Mouse (Mus musculus): ENCODE results near the gene Fsd2. TPM values are rescaled to one million over a fixed set of nuclear protein-coding genes. Genes with fewer than 3 reads are reported as not detected.

Fsd2 gene
- polyA plus RNA-seq (2016; fragmentation: Nextera tagmentation; extraction: Ambion mirVana), result 0.09 and 0.29 TPM in 2 replicates

- Histone ChIP-seq H3K27ac (replicated peaks) (no peak within 1 kb of the TSS), H3K36me3 (no peaks in the 10 kb centered on the region), H3K9ac (replicated peaks) (no peak within 1 kb of the TSS), H3K4me3 (no peak within 1 kb of the TSS), H3K27me3 (no peaks in the 10 kb centered on the region), H3K4me2 (replicated peaks) (no peak within 1 kb of the TSS), H3K9me3 (no peaks in the 10 kb centered on the region), H3K4me1 (0 out of 2 replicates have a peak, but pooled peaks cover 2% of the 10 kb centered on the region)
- 78% methylated on average over 9 of the region's 9 CpGs for WGBS
- ATAC-seq (ENCODE audit: low FRiP score, low read depth), result no peak
Observed at GRCm38 (mm10) chr7:81566892-81567291, at the start of gene Fsd2. Fsd2 (minus strand) TSS chr7:81566944.

GRCm38 (mm10) chr7:81615031-81615430, 48.3 kb upstream of the Fsd2 start:
- WGBS, result 68% methylated on average over 9 of the region's 9 CpGs
- H3K4me1 ChIP-seq, result no peaks in the 10 kb centered on the region
- no peak overlapping the region for H3K9ac ChIP-seq (replicated peaks)
- H3K4me3 ChIP-seq, result no peak overlapping the region
- no peaks in the 10 kb centered on the region for H3K9me3 ChIP-seq
- no peak overlapping the region for H3K4me2 ChIP-seq (replicated peaks)
- no peak overlapping the region for H3K27ac ChIP-seq (replicated peaks)
- no peaks in the 10 kb centered on the region for H3K36me3 ChIP-seq
- H3K27me3 ChIP-seq, result no peaks in the 10 kb centered on the region
- ATAC-seq (ENCODE audit: low FRiP score, low read depth), result no peak

- Histone ChIP-seq H3K4me1 (no peaks in the 10 kb centered on the region), H3K4me2 (replicated peaks) (no peak overlapping the region), H3K9ac (replicated peaks) (no peak overlapping the region), H3K27ac (replicated peaks) (no peak overlapping the region), H3K36me3 (no peaks in the 10 kb centered on the region), H3K9me3 (no peaks in the 10 kb centered on the region), H3K27me3 (no peaks in the 10 kb centered on the region), H3K4me3 (no peak overlapping the region)
- 89% methylated on average over 13 of the region's 13 CpGs for WGBS
- no peak for ATAC-seq (ENCODE audit: low FRiP score, low read depth)
Observed at GRCm38 (mm10) chr7:81612856-81613635, 46.3 kb upstream of the Fsd2 start.

- ATAC-seq (ENCODE audit: low FRiP score, low read depth), result no peak
- no peak overlapping the region for H3K4me3 ChIP-seq
- no peaks in the 10 kb centered on the region for H3K4me1 ChIP-seq
- no peaks in the 10 kb centered on the region for H3K9me3 ChIP-seq
- WGBS, result 69% methylated on average over 18 of the region's 18 CpGs
- H3K27ac ChIP-seq (replicated peaks), result no peak overlapping the region
- H3K9ac ChIP-seq (replicated peaks), result no peak overlapping the region
- no peak overlapping the region for H3K4me2 ChIP-seq (replicated peaks)
- no peaks in the 10 kb centered on the region for H3K36me3 ChIP-seq
- H3K27me3 ChIP-seq, result no peaks in the 10 kb centered on the region
Observed at GRCm38 (mm10) chr7:81610125-81610524, 43.4 kb upstream of the Fsd2 start.

- no peak overlapping the region for H3K9ac ChIP-seq (replicated peaks)
- ATAC-seq (ENCODE audit: low FRiP score, low read depth), result no peak
- H3K36me3 ChIP-seq, result no peaks in the 10 kb centered on the region
- H3K4me3 ChIP-seq, result no peak overlapping the region
- no peak overlapping the region for H3K27ac ChIP-seq (replicated peaks)
- H3K4me2 ChIP-seq (replicated peaks), result no peak overlapping the region
- WGBS, result 65% methylated on average over 5 of the region's 5 CpGs
- H3K9me3 ChIP-seq, result no peaks in the 10 kb centered on the region
- H3K27me3 ChIP-seq, result no peaks in the 10 kb centered on the region
- no peaks in the 10 kb centered on the region for H3K4me1 ChIP-seq
Observed at GRCm38 (mm10) chr7:81606452-81606851, 39.7 kb upstream of the Fsd2 start.

- no peaks in the 10 kb centered on the region for H3K27me3 ChIP-seq
Observed at GRCm38 (mm10) chr7:81605489-81605888, 38.7 kb upstream of the Fsd2 start.

GRCm38 (mm10) chr7:81604991-81605390, 38.2 kb upstream of the Fsd2 start:
- Histone ChIP-seq H3K27me3 (no peaks in the 10 kb centered on the region), H3K4me2 (replicated peaks) (no peak overlapping the region), H3K9ac (replicated peaks) (no peak overlapping the region), H3K4me3 (no peak overlapping the region), H3K9me3 (no peaks in the 10 kb centered on the region), H3K4me1 (no peaks in the 10 kb centered on the region), H3K36me3 (no peaks in the 10 kb centered on the region), H3K27ac (replicated peaks) (no peak overlapping the region)
- WGBS, result 81% methylated on average over 5 of the region's 5 CpGs
- no peak for ATAC-seq (ENCODE audit: low FRiP score, low read depth)

More at GRCm38 (mm10) chr7:81605489-81605888, 38.7 kb upstream of the Fsd2 start:
- no peaks in the 10 kb centered on the region for H3K4me1 ChIP-seq
- no peak for ATAC-seq (ENCODE audit: low FRiP score, low read depth)
- H3K36me3 ChIP-seq, result no peaks in the 10 kb centered on the region
- 70% methylated on average over 4 of the region's 4 CpGs for WGBS
- no peak overlapping the region for H3K4me2 ChIP-seq (replicated peaks)
- H3K4me3 ChIP-seq, result no peak overlapping the region
- no peaks in the 10 kb centered on the region for H3K9me3 ChIP-seq
- no peak overlapping the region for H3K9ac ChIP-seq (replicated peaks)
- no peak overlapping the region for H3K27ac ChIP-seq (replicated peaks)

GRCm38 (mm10) chr7:81599379-81600280, 32.9 kb upstream of the Fsd2 start:
- Histone ChIP-seq H3K9ac (replicated peaks) (no peak overlapping the region), H3K4me3 (no peak overlapping the region), H3K4me1 (no peaks in the 10 kb centered on the region), H3K9me3 (no peaks in the 10 kb centered on the region), H3K36me3 (peaks cover 26% of the 10 kb centered on the region), H3K27ac (replicated peaks) (no peak overlapping the region), H3K4me2 (replicated peaks) (no peak overlapping the region), H3K27me3 (no peaks in the 10 kb centered on the region)
- 81% methylated on average over 8 of the region's 8 CpGs for WGBS
- ATAC-seq (ENCODE audit: low FRiP score, low read depth), result no peak

GRCm38 (mm10) chr7:81597660-81598059, 30.9 kb upstream of the Fsd2 start:
- H3K4me1 ChIP-seq, result no peaks in the 10 kb centered on the region
- WGBS, result 100% methylated on average over 1 of the region's 1 CpGs
- H3K9me3 ChIP-seq, result no peaks in the 10 kb centered on the region
- H3K36me3 ChIP-seq, result peaks cover 44% of the 10 kb centered on the region
- H3K27me3 ChIP-seq, result no peaks in the 10 kb centered on the region
- no peak for ATAC-seq (ENCODE audit: low FRiP score, low read depth)
- no peak overlapping the region for H3K4me2 ChIP-seq (replicated peaks)
- no peak overlapping the region for H3K27ac ChIP-seq (replicated peaks)
- H3K4me3 ChIP-seq, result no peak overlapping the region
- no peak overlapping the region for H3K9ac ChIP-seq (replicated peaks)

- Histone ChIP-seq H3K4me1 (no peaks in the 10 kb centered on the region), H3K4me2 (replicated peaks) (no peak overlapping the region), H3K9ac (replicated peaks) (no peak overlapping the region), H3K27ac (replicated peaks) (no peak overlapping the region), H3K4me3 (no peak overlapping the region), H3K27me3 (no peaks in the 10 kb centered on the region), H3K9me3 (no peaks in the 10 kb centered on the region), H3K36me3 (peaks cover 59% of the 10 kb centered on the region)
- no peak for ATAC-seq (ENCODE audit: low FRiP score, low read depth)
- WGBS, result 78% methylated on average over 6 of the region's 6 CpGs
Observed at GRCm38 (mm10) chr7:81596086-81596485, 29.3 kb upstream of the Fsd2 start.

GRCm38 (mm10) chr7:81595056-81595455, 28.3 kb upstream of the Fsd2 start:
- H3K4me1 ChIP-seq, result no peaks in the 10 kb centered on the region
- ATAC-seq (ENCODE audit: low FRiP score, low read depth), result no peak
- H3K27me3 ChIP-seq, result no peaks in the 10 kb centered on the region
- 90% methylated on average over 5 of the region's 5 CpGs for WGBS
- H3K27ac ChIP-seq (replicated peaks), result no peak overlapping the region
- H3K36me3 ChIP-seq, result peaks cover 68% of the 10 kb centered on the region
- H3K9ac ChIP-seq (replicated peaks), result no peak overlapping the region
- H3K4me2 ChIP-seq (replicated peaks), result no peak overlapping the region
- H3K4me3 ChIP-seq, result no peak overlapping the region
- no peaks in the 10 kb centered on the region for H3K9me3 ChIP-seq

GRCm38 (mm10) chr7:81593387-81593786, 26.6 kb upstream of the Fsd2 start:
- no peak overlapping the region for H3K4me2 ChIP-seq (replicated peaks)
- no peak overlapping the region for H3K4me3 ChIP-seq
- H3K9ac ChIP-seq (replicated peaks), result no peak overlapping the region
- no peaks in the 10 kb centered on the region for H3K27me3 ChIP-seq
- WGBS, result 94% methylated on average over 8 of the region's 8 CpGs
- no peak for ATAC-seq (ENCODE audit: low FRiP score, low read depth)
- peaks cover 76% of the 10 kb centered on the region for H3K36me3 ChIP-seq
- no peaks in the 10 kb centered on the region for H3K4me1 ChIP-seq
- no peak overlapping the region for H3K27ac ChIP-seq (replicated peaks)
- H3K9me3 ChIP-seq, result no peaks in the 10 kb centered on the region

Measured in midbrain, embryonic 12.5 days (tissue).